Mouse (Mus musculus): Measurements from ENCODE around the gene Fkbp5.

DNA sequence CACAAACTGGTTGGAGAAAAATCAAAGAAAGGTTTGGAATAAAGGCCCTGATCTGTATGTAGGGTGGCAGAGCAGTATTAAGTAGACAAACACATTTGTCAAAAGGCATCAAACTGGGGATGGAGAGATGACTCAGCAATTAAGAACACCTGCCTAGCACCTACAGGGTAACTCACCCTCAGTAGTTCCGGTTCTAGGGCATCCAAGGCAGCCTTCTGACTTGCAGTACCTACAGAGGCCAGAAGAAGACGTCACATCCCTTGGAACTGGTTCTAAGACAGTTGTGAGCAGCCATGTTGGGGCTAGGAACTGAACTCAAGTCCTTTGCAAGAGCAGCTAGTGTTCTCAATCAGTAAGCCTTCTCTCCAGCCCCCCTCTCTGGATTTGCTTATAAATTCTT lies 18.1 kb downstream of the Fkbp5 start:
- TF ChIP-seq MAZ (IDR thresholded peaks at IDR 0.05; ENCODE audit: low read depth, low read length) (no peak), EP300 (IDR thresholded peaks at IDR 0.05; ENCODE audit: low read length) (no peak), CTCF (conservative IDR thresholded peaks at IDR 0.05 in 1 of 2, IDR thresholded peaks at IDR 0.05 in 1 of 2; ENCODE audit: low read depth in 2 of 2, low read length in 2 of 2) (no peak), MAFK (IDR thresholded peaks at IDR 0.05; ENCODE audit: insufficient replicate concordance, low read length) (no peak), MAX (IDR thresholded peaks at IDR 0.05; ENCODE audit: low read length) (no peak), ZC3H11A (IDR thresholded peaks at IDR 0.05; ENCODE audit: low read depth, low read length) (no peak)
